Mouse (Mus musculus): ENCODE data around the gene Dgkh. TPM values are rescaled to one million over a fixed set of nuclear protein-coding genes. Genes with fewer than 3 reads are reported as not detected.
"Not testable (repeated sequence)": the region's sequence is repeated elsewhere in the genome, so short reads cannot be mapped to it uniquely, and the experiment has no call there.

The Dgkh gene
- polyA plus RNA-seq, 1 experiment from 2014 or later: 0.48 TPM

- WGBS (ENCODE audit: insufficient replicate concordance): 76% methylated on average over 4 of the region's 4 CpGs
- Histone ChIP-seq H3K36me3 (replicated peaks; ENCODE audit: insufficient read depth, low read length) (no peaks in the 10 kb centered on the region), H3K9ac (replicated peaks) (no peak overlapping the region), H3K9me3 (ENCODE audit: low read length) (no peaks in the 10 kb centered on the region), H3K27me3 (ENCODE audit: insufficient read depth, low read length) (no peaks in the 10 kb centered on the region), H3K4me3 (ENCODE audit: low read depth, low read length) (no peak overlapping the region), H3K4me1 (ENCODE audit: insufficient read depth) (no peaks in the 10 kb centered on the region), H3K27ac (ENCODE audit: low read depth) (no peak overlapping the region), H3K4me2 (ENCODE audit: low read depth, low read length) (no peak overlapping the region)
- DNase-seq: no peak
- ATAC-seq: no peak
- no peak for TF ChIP-seq EP300 (IDR thresholded peaks at IDR 0.05; ENCODE audit: low read depth)
Measured at GRCm38 (mm10) chr14:78562121-78562520, 170.5 kb downstream of the Dgkh start.

GRCm38 (mm10) chr14:78559042-78559441, 173.5 kb downstream of the Dgkh start:
- no peaks in the 10 kb centered on the region for H3K36me3 ChIP-seq (replicated peaks; ENCODE audit: insufficient read depth, low read length)
- no peak overlapping the region for H3K4me3 ChIP-seq (ENCODE audit: low read depth, low read length)
- WGBS (ENCODE audit: insufficient replicate concordance): 77% methylated on average over 8 of the region's 8 CpGs
- no peak for DNase-seq
- H3K9ac ChIP-seq (replicated peaks): no peak overlapping the region
- no peak for ATAC-seq
- H3K27ac ChIP-seq (ENCODE audit: low read depth): no peak overlapping the region
- H3K27me3 ChIP-seq (ENCODE audit: insufficient read depth, low read length): no peaks in the 10 kb centered on the region
- H3K9me3 ChIP-seq (ENCODE audit: low read length): no peaks in the 10 kb centered on the region
- H3K4me1 ChIP-seq (ENCODE audit: insufficient read depth): no peaks in the 10 kb centered on the region
- TF ChIP-seq CTCF (IDR thresholded peaks at IDR 0.05; ENCODE audit: low read depth): no peak
- no peak for TF ChIP-seq EP300 (IDR thresholded peaks at IDR 0.05; ENCODE audit: low read depth)
- H3K4me2 ChIP-seq (ENCODE audit: low read depth, low read length): no peak overlapping the region

- H3K36me3 ChIP-seq (replicated peaks; ENCODE audit: insufficient read depth, low read length); ATAC-seq; H3K4me1 ChIP-seq (ENCODE audit: insufficient read depth); H3K9me3 ChIP-seq (ENCODE audit: low read length); H3K4me2 ChIP-seq (ENCODE audit: low read depth, low read length); H3K27me3 ChIP-seq (ENCODE audit: insufficient read depth, low read length); H3K4me3 ChIP-seq (ENCODE audit: low read depth, low read length); H3K9ac ChIP-seq (replicated peaks); H3K27ac ChIP-seq (ENCODE audit: low read depth); DNase-seq: not testable (repeated sequence)
- WGBS (ENCODE audit: insufficient replicate concordance): 76% methylated on average over 3 of the region's 3 CpGs
Measured at GRCm38 (mm10) chr14:78554830-78555229, 177.7 kb downstream of the Dgkh start.

GRCm38 (mm10) chr14:78553661-78554060, 178.9 kb downstream of the Dgkh start:
- DNase-seq: no peak
- no peak overlapping the region for H3K4me2 ChIP-seq (ENCODE audit: low read depth, low read length)
- H3K36me3 ChIP-seq (replicated peaks; ENCODE audit: insufficient read depth, low read length): no peaks in the 10 kb centered on the region
- H3K4me1 ChIP-seq (ENCODE audit: insufficient read depth): peaks cover 7% of the 10 kb centered on the region
- H3K9me3 ChIP-seq (ENCODE audit: low read length): no peaks in the 10 kb centered on the region
- no peak overlapping the region for H3K4me3 ChIP-seq (ENCODE audit: low read depth, low read length)
- H3K9ac ChIP-seq (replicated peaks): no peak overlapping the region
- 86% methylated on average over 6 of the region's 6 CpGs for WGBS (ENCODE audit: insufficient replicate concordance)
- ATAC-seq: no peak
- H3K27ac ChIP-seq (ENCODE audit: low read depth): no peak overlapping the region
- no peak for TF ChIP-seq EP300 (IDR thresholded peaks at IDR 0.05; ENCODE audit: low read depth)
- peak; percentile 19 for TF ChIP-seq CTCF (IDR thresholded peaks at IDR 0.05; ENCODE audit: low read depth)
- H3K27me3 ChIP-seq (ENCODE audit: insufficient read depth, low read length): no peaks in the 10 kb centered on the region

- Histone ChIP-seq H3K4me1 (ENCODE audit: insufficient read depth) (peaks cover 7% of the 10 kb centered on the region), H3K27ac (ENCODE audit: low read depth) (no peak overlapping the region), H3K9ac (replicated peaks) (no peak overlapping the region), H3K27me3 (ENCODE audit: insufficient read depth, low read length) (no peaks in the 10 kb centered on the region), H3K9me3 (ENCODE audit: low read length) (no peaks in the 10 kb centered on the region), H3K4me3 (ENCODE audit: low read depth, low read length) (no peak overlapping the region), H3K36me3 (replicated peaks; ENCODE audit: insufficient read depth, low read length) (no peaks in the 10 kb centered on the region), H3K4me2 (ENCODE audit: low read depth, low read length) (no peak overlapping the region)
- TF ChIP-seq CTCF (IDR thresholded peaks at IDR 0.05; ENCODE audit: low read depth): no peak
- TF ChIP-seq EP300 (IDR thresholded peaks at IDR 0.05; ENCODE audit: low read depth): no peak
- no peak for DNase-seq
- no peak for ATAC-seq
- 38% methylated on average over 6 of the region's 6 CpGs for WGBS (ENCODE audit: insufficient replicate concordance)
Measured at GRCm38 (mm10) chr14:78548807-78549206, 183.8 kb downstream of the Dgkh start.

GRCm38 (mm10) chr14:78541319-78541718, 191.3 kb downstream of the Dgkh start:
- H3K9me3 ChIP-seq (ENCODE audit: low read length): no peaks in the 10 kb centered on the region
- no peaks in the 10 kb centered on the region for H3K36me3 ChIP-seq (replicated peaks; ENCODE audit: insufficient read depth, low read length)
- DNase-seq (no peak), ATAC-seq (no peak)
- no peaks in the 10 kb centered on the region for H3K27me3 ChIP-seq (ENCODE audit: insufficient read depth, low read length)
- H3K4me2 ChIP-seq (ENCODE audit: low read depth, low read length): no peak overlapping the region
- no peak overlapping the region for H3K9ac ChIP-seq (replicated peaks)
- H3K27ac ChIP-seq (ENCODE audit: low read depth): no peak overlapping the region
- H3K4me3 ChIP-seq (ENCODE audit: low read depth, low read length): no peak overlapping the region
- TF ChIP-seq CTCF (IDR thresholded peaks at IDR 0.05; ENCODE audit: low read depth) (no peak), EP300 (IDR thresholded peaks at IDR 0.05; ENCODE audit: low read depth) (no peak)
- 81% methylated on average over 3 of the region's 3 CpGs for WGBS (ENCODE audit: insufficient replicate concordance)
- H3K4me1 ChIP-seq (ENCODE audit: insufficient read depth): peaks cover 7% of the 10 kb centered on the region; the same call in 1 of the 2 replicates

GRCm38 (mm10) chr14:78539821-78540220, 192.8 kb downstream of the Dgkh start:
- Histone ChIP-seq H3K9ac (replicated peaks) (no peak overlapping the region), H3K4me2 (ENCODE audit: low read depth, low read length) (no peak overlapping the region), H3K27me3 (ENCODE audit: insufficient read depth, low read length) (no peaks in the 10 kb centered on the region), H3K4me3 (ENCODE audit: low read depth, low read length) (no peak overlapping the region), H3K4me1 (ENCODE audit: insufficient read depth) (peaks cover 15% of the 10 kb centered on the region), H3K27ac (ENCODE audit: low read depth) (no peak overlapping the region), H3K9me3 (ENCODE audit: low read length) (no peaks in the 10 kb centered on the region), H3K36me3 (replicated peaks; ENCODE audit: insufficient read depth, low read length) (no peaks in the 10 kb centered on the region)
- 84% methylated on average over 1 of the region's 1 CpGs for WGBS (ENCODE audit: insufficient replicate concordance)
- ATAC-seq: no peak
- no peak for DNase-seq
- TF ChIP-seq CTCF (IDR thresholded peaks at IDR 0.05; ENCODE audit: low read depth) (no peak), EP300 (IDR thresholded peaks at IDR 0.05; ENCODE audit: low read depth) (no peak)

All from liver, postnatal 0 days (tissue).